Mouse (Mus musculus): ENCODE measurements around the gene Lrrc57. TPM values are rescaled to one million over a fixed set of nuclear protein-coding genes. Genes with fewer than 3 reads are reported as not detected.
A peak's percentile ranks its signal among the peaks of the same experiment; 100 is the strongest.
"Not testable (repeated sequence)": the region's sequence is repeated elsewhere in the genome, so short reads cannot be mapped to it uniquely, and the experiment has no call there.

Lrrc57 gene
- total RNA-seq, 2 experiments from 2014 or later = 11.5 to 13.9 TPM

DNA sequence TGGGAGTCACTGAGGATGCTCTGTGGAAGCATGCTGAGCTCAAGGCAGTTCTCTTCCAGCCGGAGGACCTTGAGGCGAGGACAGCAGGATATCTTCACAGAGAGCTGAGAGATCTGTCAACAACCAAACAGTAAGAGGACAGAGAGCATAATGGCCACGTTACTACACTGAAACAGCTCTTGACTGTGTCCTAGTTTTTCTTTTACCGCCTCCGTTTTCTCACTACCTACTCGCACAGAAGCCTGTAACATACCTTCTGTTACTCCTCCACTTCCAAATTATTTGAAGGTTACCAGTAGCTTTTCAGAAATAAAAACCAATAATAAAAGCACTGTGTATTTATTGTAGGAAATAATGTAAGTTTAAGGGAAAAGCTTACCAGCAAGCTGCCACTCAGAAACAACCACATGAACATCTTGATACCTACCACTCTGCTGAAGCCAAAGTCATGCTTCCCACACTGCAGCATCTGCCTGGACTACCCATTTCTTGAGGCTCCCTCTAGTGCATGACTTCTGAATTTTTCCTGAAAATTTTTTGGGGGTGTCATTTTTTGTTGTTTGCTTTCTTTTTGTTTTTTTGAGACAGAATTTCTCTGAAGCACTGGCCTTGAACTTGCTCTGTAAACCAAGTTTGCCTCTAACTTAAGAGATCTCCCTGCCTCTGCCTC, 3.2 kb downstream of the Lrrc57 start:
- DNase-seq (ENCODE audit: low spot score in 2 of 2) = no peak

DNA sequence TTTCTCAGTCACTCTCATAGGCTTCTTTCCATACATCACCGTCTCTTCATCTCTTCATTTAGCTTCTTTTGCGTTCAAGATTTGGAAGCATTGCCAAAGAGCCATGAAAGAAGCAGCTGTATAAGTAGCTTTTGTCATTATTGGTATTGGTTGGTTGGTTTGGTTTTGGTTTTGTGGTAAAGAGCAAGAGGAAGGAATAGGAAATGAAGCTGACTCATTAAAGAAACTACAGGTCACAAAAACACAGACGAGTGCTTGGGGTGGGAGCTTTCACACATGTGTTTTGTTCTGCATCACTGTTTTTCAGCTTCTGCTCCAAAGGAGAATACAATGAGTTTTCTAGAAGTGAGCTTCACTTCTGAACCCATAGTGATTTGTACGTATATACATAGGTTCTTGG, 9.8 kb downstream of the Lrrc57 start:
- no peak for DNase-seq (ENCODE audit: low spot score in 2 of 2)

DNA sequence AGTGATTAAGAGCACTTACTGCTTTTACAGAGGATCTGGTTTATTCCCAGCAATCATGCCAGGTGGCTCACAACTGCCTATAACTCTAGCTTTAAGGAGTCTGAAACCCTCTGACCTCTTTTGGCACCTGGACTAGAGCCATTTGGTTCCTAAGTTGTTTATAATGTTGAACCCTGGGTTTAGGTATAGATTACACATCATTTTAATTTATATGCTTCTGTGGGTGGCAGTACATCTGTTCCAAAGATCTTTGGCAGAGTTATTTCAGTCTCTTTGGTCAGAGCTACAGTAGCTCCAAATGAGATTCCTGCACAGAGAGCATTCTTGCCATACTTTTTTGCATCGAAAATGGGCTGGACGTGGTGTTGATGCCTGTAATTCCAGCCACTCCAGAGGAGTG, 11.6 kb downstream of the Lrrc57 start:
- DNase-seq (ENCODE audit: low spot score in 2 of 2) = no peak

DNA sequence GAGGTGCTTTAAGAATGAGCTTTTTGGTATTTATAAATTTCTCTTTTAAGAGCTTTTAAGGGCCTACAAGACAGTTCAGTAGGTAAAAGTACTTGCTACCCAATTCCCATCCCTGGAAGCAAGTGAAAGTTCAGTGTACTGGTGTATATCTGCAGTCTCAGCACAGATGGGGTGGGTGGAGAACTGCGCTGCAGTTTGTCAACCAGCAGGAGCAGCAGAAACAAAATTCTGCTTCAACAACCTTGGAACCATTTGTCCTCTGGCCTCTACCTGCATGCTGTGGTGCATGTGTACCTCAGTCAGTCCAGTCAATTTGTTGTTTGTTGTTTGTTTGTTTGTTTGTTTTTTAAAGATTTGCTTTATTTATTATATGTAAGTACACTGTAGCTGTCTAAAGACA, 17.1 kb downstream of the Lrrc57 start:
- no peak for DNase-seq (ENCODE audit: low spot score in 2 of 2)

DNA sequence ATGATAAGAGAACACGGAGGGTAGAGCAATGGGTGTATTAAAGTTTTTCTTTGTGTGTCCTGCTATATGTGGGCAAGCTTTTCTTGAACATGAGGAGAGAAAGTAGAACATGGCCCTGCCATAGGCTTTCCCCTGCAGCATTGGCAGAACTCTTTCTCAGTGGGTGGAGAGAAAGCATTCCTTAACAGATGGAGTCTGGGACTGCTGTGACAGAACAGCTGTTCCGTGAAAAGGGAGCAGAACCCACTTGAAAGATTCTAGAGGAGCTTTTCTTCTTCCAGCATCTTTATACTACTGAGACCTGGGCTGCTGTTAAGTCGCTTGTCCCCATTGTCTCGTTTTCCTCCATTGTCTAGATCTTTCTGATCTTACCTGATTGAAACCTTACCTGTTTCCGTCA, 19.6 kb downstream of the Lrrc57 start:
- DNase-seq (ENCODE audit: low spot score in 2 of 2) = no peak

DNA sequence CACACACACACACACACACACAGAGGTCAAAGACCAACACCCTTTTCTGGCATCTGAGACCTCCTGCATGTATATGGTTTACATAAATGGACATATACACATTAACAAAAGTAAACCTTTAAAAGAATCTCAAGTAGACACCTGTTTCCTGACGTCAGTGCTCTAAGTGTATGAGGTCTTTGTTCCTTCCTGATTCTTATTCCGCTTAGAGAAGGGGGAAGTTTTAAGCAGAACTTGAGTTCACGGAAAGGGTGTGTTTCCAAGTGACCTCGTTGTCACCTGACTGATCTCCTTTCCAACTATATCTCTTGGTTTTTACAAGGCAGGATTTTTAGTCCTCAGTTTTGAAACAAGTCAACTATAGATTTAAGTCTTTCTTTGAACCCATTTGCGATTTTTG, 31.0 kb downstream of the Lrrc57 start:
- no peak for DNase-seq (ENCODE audit: low spot score in 2 of 2)

DNA sequence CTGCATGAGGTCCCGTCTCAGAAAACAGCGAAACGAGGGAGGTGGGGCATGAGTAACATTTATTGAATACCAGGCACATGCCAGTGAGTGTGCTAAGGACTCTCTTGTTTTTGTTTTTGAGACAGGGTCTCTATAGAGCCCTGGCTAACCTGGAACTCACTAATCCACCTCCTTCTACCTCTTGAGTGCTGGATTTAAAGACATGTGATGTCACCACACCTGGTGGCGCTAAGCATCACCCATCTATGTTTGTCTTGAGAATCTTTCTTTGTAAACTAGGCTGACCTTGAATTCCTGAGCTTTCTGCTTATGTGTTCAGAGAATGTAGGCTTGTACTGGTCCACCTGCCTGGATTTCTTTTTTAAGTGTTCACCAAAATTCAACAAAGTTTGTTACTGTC, 31.5 kb downstream of the Lrrc57 start:
- DNase-seq (ENCODE audit: low spot score in 2 of 2) = no peak

DNA sequence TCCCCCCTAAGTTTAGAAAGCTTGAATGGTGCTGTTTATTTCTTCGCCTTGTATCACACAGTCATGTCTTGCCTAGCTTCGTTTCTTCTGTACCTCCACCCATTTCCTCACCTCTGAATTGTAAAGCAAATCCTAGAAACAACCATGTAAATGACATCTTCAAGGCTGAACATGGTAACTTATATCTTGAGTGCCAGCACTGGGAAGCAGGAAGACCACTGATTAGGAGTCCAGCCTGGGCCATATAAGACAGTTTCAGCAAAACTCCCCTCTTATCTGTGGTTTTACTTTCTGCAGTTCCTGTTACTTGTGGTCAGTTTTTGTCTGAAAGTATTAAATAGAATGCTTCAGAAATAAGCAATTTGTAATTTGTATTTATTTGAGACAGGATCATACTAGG, 33.3 kb downstream of the Lrrc57 start:
- DNase-seq (ENCODE audit: low spot score in 2 of 2) = no peak

DNA sequence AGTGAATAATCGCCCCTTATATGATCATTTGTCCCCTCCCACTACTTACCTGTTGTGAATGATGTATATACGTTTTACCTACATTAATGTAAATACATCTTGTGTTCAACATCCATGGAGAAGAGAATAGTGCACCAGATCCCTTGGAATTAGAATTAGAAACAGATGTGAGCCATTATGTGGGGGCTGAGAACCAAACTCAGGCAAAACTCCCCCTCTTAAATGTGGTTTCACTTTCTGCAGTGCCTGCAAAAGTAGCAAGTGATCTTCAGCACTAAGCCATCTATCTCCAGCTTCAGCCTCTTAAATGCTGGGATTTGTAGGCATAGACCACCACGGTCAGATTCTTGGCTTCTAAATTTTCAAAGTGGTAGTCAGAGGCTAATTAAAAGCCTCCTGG, 34.2 kb downstream of the Lrrc57 start:
- DNase-seq (ENCODE audit: low spot score in 2 of 2) = no peak

DNA sequence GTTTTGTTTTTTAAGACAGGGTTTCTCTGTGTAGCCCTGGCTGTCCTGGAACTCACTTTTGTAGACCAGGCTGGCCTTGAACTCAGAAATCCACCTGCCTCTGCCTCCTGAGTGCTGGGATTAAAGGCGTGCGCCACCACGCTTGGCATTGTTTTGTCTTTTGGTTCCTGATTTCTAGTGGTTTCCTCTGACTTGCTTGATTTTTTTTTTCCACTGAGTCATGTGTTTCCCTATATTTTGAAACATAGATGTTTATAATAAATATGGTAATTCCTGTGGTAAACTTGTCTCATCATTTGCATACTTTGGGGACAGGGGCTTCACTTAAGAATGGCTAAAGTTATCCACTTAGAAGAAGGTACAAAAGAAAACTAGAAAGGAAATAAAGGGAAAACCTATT, 37.2 kb downstream of the Lrrc57 start:
- not testable (repeated sequence) for DNase-seq (ENCODE audit: low spot score in 2 of 2)

DNA sequence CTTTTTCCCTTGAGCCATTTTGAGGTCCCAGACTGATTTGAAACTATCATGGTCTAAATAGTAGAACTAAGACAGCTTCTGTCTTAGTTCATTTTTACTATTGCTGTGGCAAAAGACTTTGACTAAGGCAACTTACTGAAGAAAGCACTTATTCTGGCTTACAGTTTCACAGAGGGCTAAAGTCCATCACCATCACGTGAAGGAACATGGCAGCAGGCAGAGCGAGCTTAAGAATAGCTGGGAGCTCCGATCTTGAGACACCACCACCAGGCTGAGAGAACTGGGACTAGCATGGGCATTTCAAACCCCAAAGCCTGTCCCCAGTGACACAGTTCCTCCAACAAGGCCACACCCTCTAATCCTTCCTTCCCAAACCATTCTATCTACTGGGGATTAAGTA, 38.2 kb downstream of the Lrrc57 start:
- DNase-seq (ENCODE audit: low spot score in 2 of 2) = no peak

DNA sequence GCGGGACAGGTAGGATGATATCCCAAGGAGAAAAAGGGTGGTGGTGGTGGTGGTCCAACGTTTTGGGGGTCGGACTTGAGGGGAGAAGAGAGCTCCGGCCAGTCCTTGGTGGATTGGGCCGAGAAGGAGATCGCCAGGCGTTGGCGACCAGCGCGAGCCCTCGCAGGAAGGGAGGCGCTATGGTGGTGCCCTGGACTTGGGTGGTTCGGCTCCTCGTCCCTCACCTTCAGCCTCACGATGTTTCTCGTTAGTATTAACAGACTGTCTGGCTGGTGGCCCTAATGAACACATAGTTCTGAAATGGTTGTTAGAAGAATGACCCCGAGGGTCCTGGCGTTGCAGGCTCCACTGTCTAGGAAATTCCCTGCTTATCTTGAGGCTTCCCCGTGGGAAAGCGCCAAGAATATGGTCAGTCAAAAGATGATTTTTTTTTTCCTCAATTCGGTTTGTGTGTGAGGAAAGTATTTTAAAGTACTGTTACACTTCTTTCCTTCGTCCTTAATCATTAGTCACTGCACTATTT, 41.5 kb downstream of the Lrrc57 start:
- DNase-seq (ENCODE audit: low spot score in 2 of 2) = no peak

DNA sequence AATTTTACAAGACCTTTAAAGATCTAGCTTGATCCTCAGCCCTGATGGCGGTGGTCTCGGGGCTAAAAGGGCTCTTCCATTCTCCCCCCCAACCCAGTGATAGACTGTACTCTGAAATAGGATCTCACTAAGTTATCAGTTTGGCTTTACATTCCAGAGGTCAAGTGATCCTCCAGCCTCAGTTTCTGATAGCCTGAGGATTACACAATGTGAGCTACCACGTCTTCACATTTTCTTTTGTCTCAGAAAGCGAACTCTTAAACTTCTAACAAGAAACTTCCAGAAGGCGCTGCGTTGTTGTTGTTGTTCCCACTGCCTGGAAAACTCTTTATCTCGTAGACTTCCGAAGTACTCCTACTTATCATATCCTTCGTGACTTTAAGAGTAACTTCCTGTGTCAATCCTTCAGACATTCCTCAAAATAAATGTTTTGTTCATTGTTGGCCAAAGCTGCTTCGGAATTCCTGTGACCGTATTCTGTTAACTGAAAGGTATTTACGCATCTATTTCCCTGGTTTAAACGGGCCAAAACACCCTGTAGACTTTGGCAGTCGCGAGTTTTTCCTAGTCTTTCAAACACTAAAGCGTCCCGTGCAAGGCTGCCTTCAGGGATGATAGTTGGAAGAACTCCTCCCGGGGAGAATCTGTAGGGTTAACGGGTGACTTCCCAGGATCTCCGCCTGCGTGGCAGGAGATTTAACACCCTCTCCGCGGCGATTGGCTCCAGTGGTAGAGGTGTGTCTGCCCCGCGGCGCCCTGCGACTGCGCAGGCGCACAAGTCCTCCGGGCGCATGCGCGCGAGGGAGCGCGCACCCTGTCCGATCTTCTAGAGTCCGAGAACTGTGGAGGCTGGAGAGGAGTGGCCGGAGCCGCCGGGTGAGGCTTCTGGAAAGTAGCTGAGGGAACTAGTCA, 42.2 kb downstream of the Lrrc57 start, which contains the start of gene Snap23:
TSS of gene Snap23 (plus strand) at position 786 of the 912 bp plus-strand sequence.
- DNase-seq (ENCODE audit: low spot score in 2 of 2) = peak; percentile 90 to 93

DNA sequence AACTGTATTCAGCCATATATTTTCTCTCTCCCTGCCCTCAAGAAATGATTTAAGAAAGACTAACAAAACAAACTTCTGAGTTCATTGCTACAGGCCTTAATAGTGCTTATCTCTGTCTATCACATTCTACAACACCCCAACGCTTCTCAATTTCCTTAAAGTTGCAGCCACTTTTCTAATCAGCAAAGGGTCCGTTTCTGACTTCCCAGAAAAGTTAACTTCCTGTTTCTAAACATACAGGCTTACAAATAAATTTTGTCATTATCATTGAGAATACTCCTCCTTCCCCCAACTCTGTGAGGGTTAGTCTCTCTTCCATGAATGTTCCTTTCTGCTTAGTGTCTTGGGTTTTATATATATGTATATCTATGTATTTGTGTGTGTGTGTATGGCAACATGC, 44.0 kb downstream of the Lrrc57 start:
- DNase-seq (ENCODE audit: low spot score in 2 of 2) = no peak

DNA sequence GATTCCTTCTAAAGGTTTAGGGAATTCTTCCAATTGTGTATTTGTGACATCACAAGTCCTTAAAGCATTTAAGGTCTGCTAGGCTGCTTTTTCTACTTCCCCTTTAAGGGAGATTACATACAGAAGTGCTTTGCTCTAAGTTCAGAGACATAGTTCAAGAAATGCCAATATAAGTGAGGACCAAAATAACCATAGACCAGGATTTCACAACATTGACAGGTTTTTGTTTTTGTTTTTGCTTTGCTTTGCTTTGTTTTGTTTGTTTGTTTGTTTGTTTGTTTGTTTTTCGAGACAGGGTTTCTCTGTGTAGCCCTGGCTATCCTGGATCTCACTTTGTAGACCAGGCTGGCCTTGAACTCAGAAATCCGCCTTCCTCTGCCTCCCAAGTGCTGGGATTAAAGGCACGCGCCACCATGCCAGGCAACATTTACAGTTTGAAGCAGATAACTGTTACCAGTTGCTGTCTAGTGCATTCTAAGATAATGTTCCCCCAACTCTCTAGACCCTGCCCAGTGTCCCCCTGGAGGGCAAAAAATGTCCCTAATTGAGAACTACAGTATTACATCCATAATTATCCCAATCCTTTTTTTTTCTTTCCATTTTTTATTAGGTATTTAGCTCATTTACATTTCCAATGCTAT, 44.7 kb downstream of the Lrrc57 start:
- not testable (repeated sequence) for DNase-seq (ENCODE audit: low spot score in 2 of 2)

DNA sequence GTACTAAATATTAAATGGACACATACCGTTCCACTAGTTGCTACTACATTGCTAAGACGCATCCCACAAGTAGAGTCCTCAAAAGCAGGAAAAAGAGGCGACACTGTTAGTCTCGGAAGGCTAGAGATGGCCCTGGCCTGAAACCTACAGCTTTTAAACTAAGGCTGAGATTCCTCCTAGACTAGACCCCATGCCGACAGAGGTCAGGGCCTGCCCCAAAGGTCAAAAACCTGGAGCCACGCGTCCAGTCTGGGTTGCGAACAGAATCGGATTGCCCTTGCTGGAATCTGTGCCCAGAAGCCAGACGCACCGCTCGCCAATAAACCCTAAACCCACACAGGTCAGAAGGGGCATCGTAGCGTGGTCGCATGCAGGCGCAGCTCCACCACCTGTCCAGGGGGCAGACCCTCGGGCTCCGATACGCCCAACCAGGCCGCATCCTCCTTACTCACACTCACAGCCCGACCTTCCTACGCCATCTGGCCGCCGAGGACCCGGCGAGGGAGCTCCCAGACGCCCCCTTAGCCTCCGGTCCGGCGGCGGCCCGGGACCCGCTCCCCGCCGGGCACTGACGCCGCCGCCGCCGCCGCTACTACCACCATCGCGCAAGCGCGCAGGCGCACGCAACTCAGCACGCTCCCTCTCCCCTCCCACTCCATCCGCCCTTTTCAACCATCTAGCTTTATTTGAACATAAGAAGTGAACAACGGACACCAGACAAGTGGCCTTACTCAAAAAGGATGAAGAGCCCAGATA, 45.9 kb downstream of the Lrrc57 start, which contains the start of gene Zfp106:
TSS of gene Zfp106 (minus strand) at position 609 of the 756 bp plus-strand sequence.
- DNase-seq (ENCODE audit: low spot score in 2 of 2) = peak; percentile 69 to 86

DNA sequence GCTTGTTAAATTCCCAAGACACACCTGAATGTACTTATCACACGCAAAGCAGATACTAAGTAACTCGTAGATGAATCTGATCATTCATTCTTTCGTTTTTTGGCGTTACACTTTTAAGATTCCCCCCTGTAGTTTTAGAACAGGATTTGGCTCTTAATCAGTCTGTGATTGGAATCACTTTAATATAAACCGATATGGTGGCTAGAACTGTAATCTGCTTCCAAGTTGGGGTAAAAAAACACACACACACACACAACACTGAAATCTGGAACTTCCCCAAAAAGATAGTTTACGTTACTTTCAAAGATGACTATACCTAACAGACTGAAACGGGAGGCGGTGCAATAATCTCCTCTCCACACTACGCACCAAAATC, 46.5 kb downstream of the Lrrc57 start:
- no peak for DNase-seq (ENCODE audit: low spot score in 2 of 2)

DNA sequence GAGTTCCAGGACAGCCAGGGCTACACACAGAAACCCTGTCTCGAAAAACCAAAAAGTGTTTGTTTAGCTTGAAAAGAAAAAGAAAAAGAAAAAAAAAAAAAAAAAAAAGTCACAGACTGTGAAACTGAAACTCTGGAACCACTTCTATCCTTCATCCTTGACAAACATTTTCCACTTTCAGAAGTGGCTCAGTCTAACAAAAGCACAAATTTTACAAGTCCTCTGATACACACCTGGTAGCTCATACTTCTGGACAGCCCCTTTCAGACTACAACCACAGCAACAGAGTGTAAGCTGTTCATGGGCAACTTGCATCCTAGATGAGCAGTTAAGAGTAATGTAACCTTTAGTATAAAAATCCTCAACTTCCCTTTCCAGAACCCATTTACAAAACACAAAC, 47.8 kb downstream of the Lrrc57 start:
- DNase-seq (ENCODE audit: low spot score in 2 of 2) = no peak

DNA sequence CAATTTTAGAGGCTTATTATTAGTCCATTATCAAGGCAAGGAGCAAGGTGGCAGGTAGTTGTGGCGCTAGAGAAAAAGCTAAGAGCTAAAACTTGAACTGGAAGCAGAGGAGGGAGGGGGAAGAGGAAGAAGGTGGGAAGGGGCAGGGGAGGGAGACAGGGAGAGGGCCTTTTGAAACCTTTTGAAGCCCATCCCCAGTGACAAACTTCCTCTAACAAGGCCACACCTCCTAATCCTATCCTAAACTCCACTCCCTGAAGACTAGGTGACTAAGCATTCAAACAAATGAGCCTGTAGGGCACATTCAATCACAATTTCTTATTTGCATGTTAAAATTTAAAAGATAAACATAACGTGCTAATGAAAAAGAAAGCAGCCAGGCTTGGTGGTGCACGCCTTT, 50.5 kb downstream of the Lrrc57 start:
- no peak for DNase-seq (ENCODE audit: low spot score in 2 of 2)

DNA sequence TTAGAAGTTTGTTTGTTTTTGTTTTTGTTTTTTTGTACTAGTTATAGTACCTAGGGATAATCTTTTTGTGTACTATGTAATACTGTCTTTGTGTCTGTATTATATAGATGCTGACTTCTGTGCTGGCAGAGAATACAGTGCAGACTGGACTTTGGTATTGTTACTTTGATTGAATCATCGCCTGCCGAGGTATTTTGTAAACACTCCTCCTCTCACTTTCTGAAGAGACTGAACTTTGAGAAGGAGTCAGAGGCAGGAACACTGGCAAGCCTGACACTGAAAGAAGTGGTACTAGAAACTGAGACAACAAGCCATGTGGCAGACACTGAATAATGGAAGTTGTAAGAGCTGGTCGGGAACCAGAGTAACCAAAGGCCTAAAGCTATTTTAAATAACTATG, 52.5 kb downstream of the Lrrc57 start:
- no peak for DNase-seq (ENCODE audit: low spot score in 2 of 2)

Data from gastrocnemius, postnatal 4 days (tissue).